11 mouse cellular contexts compared by ENCODE assay signal in the genomic region with DNA sequence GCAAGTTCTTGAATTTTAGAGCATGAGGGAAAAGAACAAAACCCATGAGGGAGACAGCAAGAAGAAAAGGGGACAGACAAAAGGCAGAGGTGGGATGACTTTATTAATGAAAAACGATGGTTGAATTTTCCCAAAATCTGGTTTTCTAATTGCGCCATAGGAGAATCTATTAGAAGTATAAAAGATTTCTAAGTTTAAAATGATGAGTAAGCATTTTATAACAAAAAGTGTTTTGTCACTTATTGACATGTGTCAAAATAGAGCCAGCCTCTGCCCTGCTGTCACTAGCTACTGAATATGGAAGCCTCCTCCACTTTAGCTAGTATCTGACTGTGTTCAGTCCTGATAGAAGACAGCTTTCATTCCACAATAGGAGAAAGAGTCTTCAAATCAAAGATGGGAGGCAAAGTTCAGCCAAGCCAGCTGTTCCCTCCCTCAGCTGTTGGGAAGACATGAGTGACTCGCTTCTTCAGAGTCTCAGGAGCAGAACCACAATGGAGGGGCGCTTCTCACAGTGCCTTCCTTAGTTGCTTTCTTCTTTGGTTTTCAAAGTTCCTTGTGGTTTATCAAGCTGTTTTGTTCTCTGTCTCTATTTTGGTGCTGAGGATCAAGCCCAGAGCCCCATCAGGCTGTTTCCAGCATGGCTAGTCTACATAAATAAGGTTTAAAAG.
"Had no signal": no experiment of that assay in that cellular context is flagged by ENCODE, and none has a peak within 500 bp of the region (broad histone marks: within the 10 kb centered on the region; RNA-seq: fewer than 3 reads in every experiment).

No protein-coding gene starts in this region.

- H3K4me3 ChIP-seq: limb, embryonic 15.5 days; midbrain, embryonic 15.5 days; neural tube, embryonic 15.5 days had no signal

- H3K36me3 ChIP-seq: midbrain, embryonic 15.5 days; neural tube, embryonic 15.5 days had no signal

- H3K4me1 ChIP-seq: limb, embryonic 15.5 days; midbrain, embryonic 15.5 days had no signal

- H3K9me3 ChIP-seq: limb, embryonic 15.5 days; midbrain, embryonic 15.5 days; neural tube, embryonic 15.5 days had no signal

- H3K27ac ChIP-seq: limb, embryonic 15.5 days; liver, embryonic 14.5 days; midbrain, embryonic 15.5 days; neural tube, embryonic 15.5 days had no signal

- H3K4me2 ChIP-seq: limb, embryonic 15.5 days; midbrain, embryonic 15.5 days; neural tube, embryonic 15.5 days had no signal

- H3K27me3 ChIP-seq: limb, embryonic 15.5 days; midbrain, embryonic 15.5 days; neural tube, embryonic 15.5 days had no signal

- H3K9ac ChIP-seq: limb, embryonic 15.5 days; liver, embryonic 14.5 days; midbrain, embryonic 15.5 days; neural tube, embryonic 15.5 days had no signal

- DNase-seq: kidney, adult 2 months; kidney, postnatal 36 days; layer of hippocampus, adult 9-11 months; layer of hippocampus, postnatal 36 days; lung, adult 18-20 months; right cerebral cortex, adult 18-20 months; right cerebral cortex, postnatal 25 days had no signal
